Mouse (Mus musculus) olfactory bulb, adult 2 months (tissue): ENCODE measurements around the gene Tesmin. TPM values are rescaled to one million over a fixed set of nuclear protein-coding genes. Genes with fewer than 3 reads are reported as not detected.

Experiments
- H3K27ac ChIP-seq: fragments of 200-500 bp; 2 replicates; pipeline ENCODE4 v1.5.1; 2012; ENCODE audit warnings: low read depth, low read length; ENCODE audit not compliant: insufficient read depth
- H3K4me1 ChIP-seq: fragments of 200-500 bp; 2 replicates; pipeline ENCODE4 v1.6.1; 2012; ENCODE audit warnings: low read length; ENCODE audit not compliant: control insufficient read depth, insufficient read depth
- H3K4me3 ChIP-seq: fragments of 200-500 bp; 2 replicates; pipeline ENCODE4 v1.5.1; 2012; ENCODE audit warnings: mild to moderate bottlenecking, low read depth, low read length, moderate library complexity; ENCODE audit not compliant: insufficient read depth
- CTCF ChIP-seq: fragments of 200-500 bp; IDR thresholded peaks from 2 replicates; pipeline ENCODE4 v1.5.1; 2012; ENCODE audit warnings: low read depth, mild to moderate bottlenecking, low read length, moderate library complexity; ENCODE audit not compliant: insufficient read depth
- POLR2A ChIP-seq: fragments of 200-500 bp; IDR thresholded peaks from 2 replicates; pipeline ENCODE4 v1.6.1; 2012; ENCODE audit warnings: mild to moderate bottlenecking, low read depth, low read length, moderate library complexity; ENCODE audit not compliant: insufficient read depth
- WGBS: fragments of 180-500 bp; shearing (Covaris S2); methylation state at CpG from one replicate; pipeline ENCODE4 v1.1.7; 2018; 5-methylcytosine and 5-hydroxymethylcytosine counted together
- polyA plus RNA-seq: library from polyadenylated mRNA; stranded (reverse); fragments of >200 nt; gene quantifications from 2 replicates; pipeline ENCODE4 v1.2.4, GENCODE M21; 2012; ENCODE audit warnings: low replicate concordance; ENCODE audit not compliant: missing spikeins, insufficient read depth, insufficient read length

Tesmin gene
- polyA plus RNA-seq: not detected in 2 replicates

DNA sequence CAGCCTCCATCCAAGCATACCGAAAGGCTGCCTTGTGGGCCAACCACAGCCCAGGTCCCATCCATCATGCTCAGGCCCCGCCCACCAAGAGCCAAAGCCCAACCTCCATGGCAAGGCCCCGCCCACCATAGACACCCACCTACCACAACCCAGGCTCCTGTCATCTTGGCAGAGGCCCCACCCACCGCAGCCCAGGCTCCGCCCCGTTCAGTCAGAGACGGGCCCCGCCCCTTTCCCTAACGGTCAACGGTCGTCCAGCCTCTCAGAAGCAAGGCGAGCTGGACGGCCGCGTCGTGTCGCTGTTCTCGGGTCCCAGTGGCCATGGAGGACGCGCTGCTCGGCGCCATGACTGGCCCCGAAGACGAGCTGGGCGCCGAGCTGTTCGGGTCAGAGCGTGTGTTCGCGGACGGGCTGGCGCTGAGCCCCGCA lies at the start of gene Tesmin:
TSS of gene Tesmin (plus strand) at position 229 of the 429 bp plus-strand sequence.
- WGBS: 1% methylated on average over 33 of the region's 33 CpGs
- H3K27ac ChIP-seq: no peak within 1 kb of the TSS
- TF ChIP-seq CTCF (no peak; the same call in 1 of the 2 replicates), POLR2A (no peak)
- peak within 1 kb of the TSS; percentile 49 for H3K4me3 ChIP-seq
- H3K4me1 ChIP-seq: peaks cover 9% of the 10 kb centered on the region

DNA sequence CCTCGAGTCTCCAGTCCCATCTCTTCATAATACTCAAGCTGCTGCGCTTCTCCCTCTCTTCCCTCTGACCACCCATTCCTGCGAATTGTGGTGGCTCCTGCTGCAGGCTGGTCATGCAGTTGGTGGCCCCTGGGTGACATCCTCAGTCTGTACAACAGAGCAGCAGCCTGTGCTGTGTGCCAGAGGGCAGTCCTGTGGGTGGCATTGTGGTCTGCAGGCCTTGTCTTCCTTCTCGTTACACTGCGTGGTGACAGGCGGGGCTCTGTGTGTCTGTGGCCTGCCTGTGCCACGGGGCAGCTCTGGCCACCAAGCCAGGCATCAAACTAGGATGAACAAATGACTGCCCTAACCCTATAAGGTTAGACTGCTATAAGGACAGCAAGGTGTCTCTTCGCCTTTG lies 49.5 kb upstream of the Tesmin start:
- TF ChIP-seq POLR2A: no peak
- no peak for TF ChIP-seq CTCF
- 84% methylated on average over 8 of the region's 8 CpGs for WGBS
- Histone ChIP-seq H3K4me3 (no peak overlapping the region), H3K27ac (no peak overlapping the region), H3K4me1 (peaks cover 31% of the 10 kb centered on the region)

DNA sequence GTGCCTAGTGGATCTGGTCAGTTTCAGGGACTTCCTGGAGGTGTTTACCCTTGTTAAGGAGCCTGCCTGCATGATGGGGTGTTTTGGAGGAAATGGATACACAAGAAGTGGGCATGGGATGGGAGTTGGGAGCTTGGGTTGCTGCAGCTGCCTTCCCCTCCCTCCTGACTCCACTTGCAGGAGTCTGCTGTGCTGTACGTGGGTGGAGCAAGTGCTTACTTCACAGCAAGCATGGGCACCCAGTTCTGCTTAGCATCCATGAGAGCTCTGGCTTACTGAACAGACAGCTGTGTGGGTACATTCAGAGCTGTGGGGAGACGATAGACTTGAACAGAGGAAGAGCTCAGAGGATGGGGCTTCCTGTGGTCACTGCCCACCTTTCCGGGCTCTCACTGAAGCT lies 47.6 kb upstream of the Tesmin start:
- Histone ChIP-seq H3K4me1 (peaks cover 28% of the 10 kb centered on the region), H3K27ac (no peak overlapping the region), H3K4me3 (no peak overlapping the region)
- TF ChIP-seq CTCF (no peak), POLR2A (no peak)
- 51% methylated on average over 3 of the region's 3 CpGs for WGBS

DNA sequence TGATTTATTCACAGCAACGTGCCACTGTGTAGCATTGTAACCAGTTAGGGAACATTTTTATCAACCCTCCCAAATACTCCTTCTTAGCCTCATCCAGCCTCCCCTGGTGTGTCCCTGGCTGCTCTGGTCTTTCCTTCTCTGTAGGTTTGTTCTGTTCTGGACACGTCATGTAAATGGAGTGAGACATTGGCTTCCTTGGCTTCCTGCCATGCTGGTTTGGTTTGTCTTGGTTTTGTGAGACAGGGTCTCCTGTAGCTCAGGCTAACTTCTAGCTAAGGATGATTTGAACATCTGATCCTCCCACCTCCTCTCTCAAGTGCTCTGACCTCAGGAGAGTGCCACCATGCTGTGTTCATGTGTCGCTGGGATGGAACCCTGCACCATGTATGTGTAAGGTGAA lies 44.7 kb upstream of the Tesmin start:
- Histone ChIP-seq H3K27ac (no peak overlapping the region), H3K4me3 (no peak overlapping the region), H3K4me1 (peaks cover 18% of the 10 kb centered on the region)
- TF ChIP-seq CTCF (no peak), POLR2A (no peak)
- WGBS: 58% methylated on average over 3 of the region's 3 CpGs

DNA sequence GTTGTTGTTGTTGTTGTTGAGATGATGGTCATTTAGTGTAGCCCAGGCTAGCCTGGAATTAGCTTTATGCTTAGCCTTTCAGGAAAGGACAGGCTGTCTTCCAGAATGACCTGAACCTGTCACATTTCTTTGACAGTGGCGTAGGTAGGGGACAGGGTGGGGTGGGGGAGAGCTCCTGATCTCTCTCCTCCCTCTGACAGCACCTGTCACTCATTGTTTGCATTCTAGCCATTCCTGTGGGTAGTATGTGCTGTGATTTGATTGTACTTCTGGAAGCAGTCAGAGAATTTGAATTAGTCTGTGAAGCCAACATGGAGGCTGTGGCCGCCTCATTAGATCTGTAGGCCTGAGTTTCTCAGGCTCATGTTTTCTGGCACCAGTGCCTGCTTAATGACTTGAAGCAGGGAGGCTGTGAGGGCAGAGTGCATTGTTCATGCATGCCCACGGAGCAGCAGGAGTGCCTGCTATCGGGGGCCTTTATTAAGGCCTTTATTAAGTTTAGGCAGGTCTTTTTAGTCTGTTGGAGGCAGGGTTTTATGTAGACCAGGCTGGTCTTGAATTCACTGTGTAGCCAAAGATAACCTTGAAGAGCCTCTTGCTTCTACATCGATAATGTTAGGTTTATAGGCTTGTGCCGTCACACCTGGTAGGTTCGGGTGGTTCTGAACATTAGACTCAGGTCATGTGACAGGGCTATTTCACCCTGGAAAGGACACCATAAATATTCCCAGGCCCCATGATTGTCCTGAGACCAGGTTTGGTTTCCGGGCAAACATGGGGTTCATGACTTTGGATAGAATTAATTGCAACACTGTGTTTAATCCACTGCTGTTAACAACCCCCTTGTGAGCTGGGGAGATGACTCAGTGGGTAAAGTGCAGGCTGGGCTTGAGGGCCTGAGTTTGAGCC lies 43.8 kb upstream of the Tesmin start:
- WGBS: 66% methylated on average over 8 of the region's 8 CpGs
- no peak for TF ChIP-seq CTCF
- Histone ChIP-seq H3K27ac (no peak overlapping the region), H3K4me3 (no peak overlapping the region), H3K4me1 (peaks cover 11% of the 10 kb centered on the region)

DNA sequence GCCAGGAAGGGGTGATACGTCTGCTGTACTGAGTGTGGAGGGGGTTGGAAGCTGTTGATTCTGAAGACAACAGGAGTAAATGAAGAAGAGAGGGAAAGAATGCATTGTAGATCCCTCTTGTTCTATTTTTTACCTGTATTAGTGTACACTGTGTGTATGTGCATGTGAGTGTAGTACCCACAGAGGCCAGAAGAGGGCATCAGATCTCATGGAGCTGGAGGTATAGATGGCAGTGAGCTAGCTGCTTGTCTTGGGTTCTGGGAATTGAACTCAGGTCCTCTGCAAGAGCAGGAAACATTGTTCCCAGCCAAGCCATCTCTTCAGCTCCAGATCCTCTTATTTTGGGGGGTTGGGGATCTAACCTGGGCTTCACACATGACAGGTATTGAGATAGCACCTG lies 40.9 kb upstream of the Tesmin start:
- no peak for TF ChIP-seq CTCF
- TF ChIP-seq POLR2A: no peak
- WGBS: 97% methylated on average over 1 of the region's 1 CpGs
- no peak overlapping the region for H3K4me3 ChIP-seq
- no peak overlapping the region for H3K27ac ChIP-seq
- no peaks in the 10 kb centered on the region; the same call in 1 of the 2 replicates for H3K4me1 ChIP-seq

DNA sequence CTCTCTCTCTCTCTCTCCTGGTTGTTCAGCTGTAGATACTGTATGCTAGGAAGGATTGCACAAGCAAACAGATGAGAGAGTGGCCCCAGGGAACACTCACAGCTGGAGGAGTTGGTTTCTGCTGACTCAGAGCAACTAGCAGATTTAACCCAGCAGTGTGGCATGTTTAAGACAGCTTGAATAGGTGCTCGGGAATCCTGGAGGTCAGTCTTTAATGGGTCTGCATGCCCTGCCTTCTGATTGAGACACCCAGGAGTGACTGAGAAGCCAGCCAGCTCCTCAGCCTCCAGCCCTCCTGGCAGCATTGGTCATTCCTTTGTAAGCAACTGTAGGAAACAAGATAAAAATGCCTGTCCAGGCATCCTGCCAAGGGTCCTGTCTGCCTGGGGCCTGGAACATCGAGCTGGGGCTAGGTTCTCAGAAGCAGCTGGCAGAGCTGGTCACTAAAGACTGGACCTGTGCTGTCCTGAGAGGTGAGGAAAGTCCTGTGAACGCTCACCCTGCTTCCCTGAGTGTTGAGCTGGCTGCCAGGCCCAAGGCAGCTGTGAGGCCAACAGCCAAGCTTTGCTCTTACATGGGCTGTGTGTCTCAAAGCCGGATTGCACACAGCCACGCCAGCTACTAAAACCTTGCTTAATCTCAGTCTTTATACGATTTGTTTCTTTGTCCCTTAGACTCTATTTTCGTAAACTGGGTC lies 35.1 kb upstream of the Tesmin start:
- peaks cover 23% of the 10 kb centered on the region for H3K4me1 ChIP-seq
- no peak for TF ChIP-seq CTCF
- TF ChIP-seq POLR2A: no peak
- peak overlapping the region; percentile 25; the same call in 1 of the 2 replicates for H3K27ac ChIP-seq
- no peak overlapping the region for H3K4me3 ChIP-seq
- WGBS: 30% methylated on average over 7 of the region's 7 CpGs

DNA sequence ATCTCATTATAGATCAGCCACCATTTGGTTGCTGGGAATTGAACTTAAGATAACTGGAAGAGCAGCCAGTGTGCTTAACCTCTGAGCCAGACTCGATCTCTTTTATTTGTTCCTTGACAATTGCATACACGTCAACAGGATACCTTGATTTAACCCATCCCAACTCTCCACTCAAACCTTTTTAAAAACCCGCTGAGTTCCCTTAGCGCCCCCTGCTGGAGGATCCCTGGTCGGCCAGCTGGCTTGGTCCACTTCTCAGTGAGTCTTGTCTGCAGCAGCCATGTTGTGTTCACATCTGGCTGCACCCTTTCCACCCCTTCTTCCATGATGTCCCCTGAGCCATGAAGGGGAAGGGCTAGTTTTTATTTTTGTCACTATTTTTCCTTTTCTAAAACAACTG lies 33.6 kb upstream of the Tesmin start:
- Histone ChIP-seq H3K4me3 (no peak overlapping the region), H3K4me1 (peaks cover 23% of the 10 kb centered on the region), H3K27ac (no peak overlapping the region)
- TF ChIP-seq CTCF (no peak), POLR2A (no peak)
- 78% methylated on average over 5 of the region's 5 CpGs for WGBS

DNA sequence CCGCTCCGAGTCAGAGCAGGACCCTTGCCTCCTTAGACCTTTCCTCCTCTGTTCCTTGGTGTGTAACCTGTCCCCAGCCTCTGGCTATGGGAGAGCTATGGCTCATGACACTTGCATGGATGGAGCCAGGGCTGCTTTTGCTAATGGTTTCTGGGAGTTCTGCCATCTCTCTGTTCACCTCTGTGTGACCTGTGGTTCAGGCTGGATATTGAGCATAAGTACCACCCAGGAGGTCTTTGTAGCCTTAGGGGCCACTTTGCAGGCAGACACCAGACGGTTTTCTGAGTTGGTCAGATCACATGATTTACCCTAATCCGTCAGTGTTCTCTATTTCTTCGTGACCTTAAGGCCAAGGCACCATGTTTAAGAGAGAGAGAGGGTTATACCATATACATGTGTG lies 32.1 kb upstream of the Tesmin start:
- no peak overlapping the region for H3K4me3 ChIP-seq
- TF ChIP-seq POLR2A (no peak), CTCF (no peak)
- peaks cover 23% of the 10 kb centered on the region for H3K4me1 ChIP-seq
- whole genome bisulfite sequencing: 86% methylated on average over 5 of the region's 5 CpGs
- H3K27ac ChIP-seq: no peak overlapping the region
